Mouse (Mus musculus): Measurements from ENCODE around the gene Shprh. TPM values are rescaled to one million over a fixed set of nuclear protein-coding genes. Genes with fewer than 3 reads are reported as not detected.
"Not testable (repeated sequence)": the region's sequence is repeated elsewhere in the genome, so short reads cannot be mapped to it uniquely, and the experiment has no call there.

The Shprh gene
- total RNA-seq (2021) (10 to 100 TPM; 17.0 to 22.0 TPM), polyA plus RNA-seq (2012; rRNA removed) (0.81 and 0.92 TPM in 2 replicates)
- long read RNA-seq, full-length matches to known transcripts = 1 of 1 reads
- long read RNA-seq, partial matches to known transcripts = 0 of 1 reads
- long read RNA-seq, other reads (novel, unspliced or antisense) = 0 of 1 reads

- DNase-seq = peak; percentile 99
Observed at GRCm38 (mm10) chr10:11148884-11149741, at the start of gene Shprh. Gene Shprh, plus strand, starts transcription at chr10:11149427.

- no peak for DNase-seq
Observed at GRCm38 (mm10) chr10:11121781-11122180, 27.4 kb upstream of the Shprh start.

- DNase-seq = no peak
Observed at GRCm38 (mm10) chr10:11145580-11145979, 3.6 kb upstream of the Shprh start.

DNA sequence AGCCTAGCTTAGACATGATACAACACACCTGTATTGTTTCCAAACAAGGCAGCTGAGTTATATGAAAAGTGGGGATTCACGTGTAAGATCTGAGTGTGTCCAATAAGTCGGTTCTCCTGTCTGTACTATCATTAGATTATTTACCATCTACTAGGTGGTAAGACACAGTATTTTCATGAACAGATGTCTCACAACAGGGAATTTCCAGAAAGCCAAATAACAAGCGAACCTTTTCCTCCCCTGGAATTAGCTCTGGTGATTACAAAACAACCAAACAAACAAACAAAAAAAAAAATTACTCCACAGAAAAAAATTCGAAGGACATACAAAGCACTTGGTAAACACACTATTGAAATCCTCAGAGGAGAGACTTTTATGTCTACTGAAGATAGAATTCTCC, 781 bp upstream of the Shprh start:
- DNase-seq = no peak

GRCm38 (mm10) chr10:11149742-11150125, 507 bp downstream of the Shprh start:
- DNase-seq = no peak

- DNase-seq = no peak
Observed at GRCm38 (mm10) chr10:11151644-11152043, 2.4 kb downstream of the Shprh start.

DNA sequence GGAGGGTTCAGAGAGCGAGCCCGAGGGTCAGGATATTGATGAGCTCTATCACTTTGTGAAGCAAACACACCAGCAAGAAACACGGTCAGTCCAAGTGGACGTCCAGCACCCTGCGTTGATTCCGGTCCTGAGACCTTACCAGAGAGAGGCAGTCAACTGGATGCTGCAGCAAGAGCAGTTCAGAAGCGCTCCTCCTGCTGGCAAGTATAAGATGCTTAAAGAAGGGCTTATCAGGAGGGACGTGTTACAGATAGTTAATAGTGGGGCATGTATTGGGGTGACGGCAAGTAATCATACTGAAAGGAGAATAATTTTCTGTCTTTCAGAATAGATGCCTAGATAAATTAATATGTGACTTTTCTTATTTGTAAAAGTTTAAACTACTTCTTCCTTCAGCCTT, 7.8 kb downstream of the Shprh start:
- no peak for DNase-seq

DNA sequence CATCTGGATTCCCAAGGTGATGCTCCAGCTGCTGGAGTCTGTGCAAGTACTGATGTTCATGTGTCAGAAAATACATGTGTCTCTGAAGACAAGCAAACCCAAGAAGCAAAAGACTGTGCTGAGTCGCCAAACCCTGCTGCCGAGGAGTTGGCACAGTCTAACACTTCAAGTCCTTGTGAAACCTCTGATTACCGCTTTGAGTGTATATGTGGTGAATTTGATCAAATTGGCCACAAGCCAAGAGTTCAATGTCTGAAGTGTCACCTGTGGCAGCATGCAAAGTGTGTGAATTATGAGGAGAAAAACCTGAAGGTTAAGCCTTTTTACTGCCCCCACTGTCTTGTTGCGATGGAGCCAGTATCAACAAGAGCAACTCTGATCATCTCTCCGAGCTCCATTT, 15.3 kb downstream of the Shprh start:
- DNase-seq = no peak

GRCm38 (mm10) chr10:11170252-11170651, 21.0 kb downstream of the Shprh start:
- no peak for DNase-seq

DNA sequence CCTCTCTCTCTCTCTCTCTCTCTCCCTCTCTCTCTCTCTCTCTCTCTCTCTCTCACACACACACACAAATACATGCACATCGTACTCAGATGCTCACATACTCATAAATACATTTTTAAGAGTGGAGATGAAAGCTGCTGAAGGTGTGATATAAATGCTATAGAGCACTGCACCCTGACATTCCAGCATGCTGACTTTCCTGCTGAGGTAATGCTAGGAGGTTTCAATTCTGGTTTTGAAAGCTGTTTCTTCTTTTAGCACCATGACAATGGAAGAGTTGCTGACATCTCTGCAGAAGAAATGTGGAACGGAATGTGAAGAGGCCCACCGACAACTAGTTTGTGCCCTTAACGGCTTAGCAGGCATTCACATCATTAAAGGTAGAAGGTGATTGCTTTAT, 22.4 kb downstream of the Shprh start:
- no peak for DNase-seq

- no peak for DNase-seq
Observed at GRCm38 (mm10) chr10:11172519-11172918, 23.3 kb downstream of the Shprh start.

DNA sequence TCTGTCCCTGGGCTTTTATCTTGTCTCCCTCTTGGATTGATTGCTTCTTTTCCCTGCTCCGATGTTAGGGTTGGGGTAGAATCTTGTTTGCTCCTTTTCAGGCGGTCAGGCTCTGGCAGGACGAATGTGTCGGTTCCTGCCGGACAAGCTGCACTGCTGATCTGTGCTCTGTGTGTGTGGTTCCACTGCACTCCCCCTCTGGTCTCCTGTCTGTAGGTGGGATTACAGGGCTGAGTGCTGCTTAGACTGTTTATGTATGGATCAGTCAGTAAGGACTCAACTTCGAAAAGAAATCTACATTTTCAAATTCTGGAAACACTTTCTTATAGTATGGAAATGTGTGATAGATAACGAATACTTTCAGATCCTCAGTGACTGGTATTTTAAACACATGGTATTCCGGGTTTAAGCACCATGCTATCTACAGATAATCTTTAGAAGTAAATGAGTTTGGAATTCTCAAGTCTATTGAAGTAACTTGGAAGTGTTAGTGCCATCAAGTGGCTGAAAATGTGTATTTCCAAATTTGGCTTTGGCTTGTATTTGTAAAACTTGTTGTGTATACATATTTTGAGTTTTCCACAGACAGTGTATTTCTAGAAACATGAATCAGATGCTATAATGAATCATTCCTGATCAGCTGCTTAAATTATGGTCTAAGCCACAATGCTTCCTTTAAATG, 26.7 kb downstream of the Shprh start:
- DNase-seq = no peak

GRCm38 (mm10) chr10:11180077-11180476, 30.9 kb downstream of the Shprh start:
- DNase-seq = no peak

GRCm38 (mm10) chr10:11197341-11197740, 48.1 kb downstream of the Shprh start:
- peak; percentile 11 for DNase-seq

DNA sequence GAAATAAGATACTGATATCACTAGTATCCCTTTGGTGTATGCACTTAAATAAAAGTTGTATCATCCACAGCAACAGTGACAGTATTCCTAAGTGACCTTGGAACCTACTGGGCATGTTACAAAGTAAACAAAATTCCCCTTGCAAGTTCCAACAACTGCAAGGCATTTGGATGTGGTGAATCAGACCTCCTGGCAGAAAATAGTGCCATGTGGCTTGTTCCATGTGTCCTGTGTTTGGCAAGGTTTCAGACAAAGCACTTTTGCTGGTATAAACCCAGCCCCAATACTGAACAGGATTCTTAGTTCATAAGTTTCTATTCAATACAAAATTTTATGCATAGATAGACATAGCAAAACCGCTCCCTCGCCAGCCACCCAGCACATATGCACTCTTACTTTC, 49.1 kb downstream of the Shprh start:
- DNase-seq = peak; percentile 74

DNA sequence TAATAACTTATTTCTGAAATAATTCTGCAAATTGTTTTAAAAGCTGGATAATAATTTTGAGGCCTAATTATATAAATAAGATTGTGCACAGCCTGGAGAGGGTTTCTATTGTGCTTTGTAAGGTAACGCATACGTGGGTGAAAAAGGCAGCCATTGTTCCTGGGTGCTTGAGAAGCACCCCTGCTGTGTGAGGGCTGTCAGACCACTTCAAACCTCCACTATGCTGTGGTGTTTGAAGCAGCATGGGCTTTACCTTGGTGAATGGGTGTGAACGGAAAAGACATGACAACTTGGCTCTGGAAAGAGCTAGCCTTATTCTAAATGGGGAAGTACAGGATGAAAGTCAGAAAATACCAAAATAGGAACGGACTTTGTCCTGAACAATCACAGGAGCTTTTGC, 50.8 kb downstream of the Shprh start:
- DNase-seq = no peak

DNA sequence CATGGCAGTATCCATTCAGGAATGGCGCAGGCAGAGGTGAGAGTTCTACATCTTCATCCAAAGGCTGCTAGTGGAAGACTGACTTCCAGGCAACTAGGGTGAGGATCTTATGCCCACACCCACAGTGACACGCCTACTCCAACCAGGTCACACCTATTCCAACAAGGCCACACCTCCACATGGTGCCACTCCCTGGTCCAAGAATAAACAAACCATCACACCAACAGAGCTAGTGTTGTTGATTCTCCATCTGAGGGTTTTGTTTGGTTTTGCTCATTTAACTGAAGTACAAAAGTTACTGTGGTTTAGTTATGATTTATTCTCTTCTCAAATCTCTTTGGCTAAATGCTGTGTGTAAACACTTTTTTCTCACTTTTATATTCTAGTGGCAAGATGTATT, 56.7 kb downstream of the Shprh start:
- not testable (repeated sequence) for DNase-seq

DNA sequence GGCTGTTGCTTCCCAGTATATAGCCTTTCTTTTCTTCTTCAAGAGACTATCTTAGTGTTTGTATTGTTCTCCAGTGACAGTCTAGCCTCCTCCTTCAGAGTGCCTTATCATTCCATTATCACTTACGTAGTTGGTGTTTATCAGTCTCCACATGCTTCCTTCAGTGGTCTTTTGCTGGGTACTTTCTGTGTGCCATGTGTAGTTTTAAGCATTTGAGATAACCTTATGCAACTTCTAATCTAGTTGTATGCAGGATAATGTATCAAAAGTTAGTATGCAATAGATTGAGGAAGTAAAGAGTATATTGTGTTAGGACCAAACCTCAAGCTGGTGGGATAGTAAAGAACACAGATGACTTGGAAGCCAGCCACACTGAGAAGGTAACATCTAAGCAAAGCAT, 59.4 kb downstream of the Shprh start:
- DNase-seq = no peak

DNA sequence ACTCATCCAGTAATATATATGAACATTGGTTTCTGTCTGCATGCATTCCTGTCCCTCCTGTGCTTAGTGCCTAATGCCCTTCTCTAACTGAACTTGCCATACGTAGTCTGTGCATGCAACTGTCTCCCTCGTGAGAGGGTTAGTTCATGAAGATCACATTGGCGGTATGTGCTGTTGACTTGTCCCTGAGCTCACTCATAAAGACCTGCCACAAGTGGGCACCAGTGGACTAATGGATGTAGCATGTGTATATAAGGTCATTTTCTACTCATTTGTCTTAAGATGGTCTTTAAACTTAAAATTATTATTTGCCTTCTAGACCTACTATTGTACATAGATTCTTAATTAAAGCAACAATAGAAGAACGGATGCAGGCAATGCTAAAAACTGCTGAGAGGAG, 62.8 kb downstream of the Shprh start:
- DNase-seq = no peak

- no peak for DNase-seq
Observed at GRCm38 (mm10) chr10:11226442-11226841, 77.2 kb downstream of the Shprh start.

DNA sequence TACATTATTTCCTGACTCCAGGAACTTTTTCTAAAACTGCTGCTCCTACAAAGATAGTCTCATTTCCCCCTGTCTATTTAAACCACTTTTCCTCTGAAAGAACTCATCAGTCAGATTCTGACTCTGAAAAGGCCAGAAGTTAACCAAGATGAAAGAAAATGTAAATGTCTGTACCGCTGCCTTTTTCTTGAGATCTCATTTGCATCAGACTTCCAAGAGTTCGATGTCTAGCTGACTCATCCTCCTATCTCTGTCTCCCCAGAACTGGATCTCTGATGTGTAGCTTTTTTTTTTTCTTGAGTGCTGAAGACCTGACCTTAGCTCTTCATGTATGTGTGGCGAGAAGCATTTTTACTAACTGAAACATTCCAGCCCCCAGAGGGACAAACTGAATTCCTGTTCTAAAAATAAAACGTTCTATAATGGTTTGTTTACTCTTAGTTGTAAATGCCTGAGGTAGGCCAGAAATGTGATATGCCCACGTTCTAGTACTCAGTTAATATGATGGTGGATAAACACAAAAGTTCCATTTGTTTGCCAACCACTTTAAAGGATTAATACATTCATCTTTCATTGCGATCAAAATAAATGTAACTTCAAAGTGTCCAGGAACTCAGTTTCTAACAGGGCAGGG, 80.4 kb downstream of the Shprh start:
- no peak for DNase-seq

DNA sequence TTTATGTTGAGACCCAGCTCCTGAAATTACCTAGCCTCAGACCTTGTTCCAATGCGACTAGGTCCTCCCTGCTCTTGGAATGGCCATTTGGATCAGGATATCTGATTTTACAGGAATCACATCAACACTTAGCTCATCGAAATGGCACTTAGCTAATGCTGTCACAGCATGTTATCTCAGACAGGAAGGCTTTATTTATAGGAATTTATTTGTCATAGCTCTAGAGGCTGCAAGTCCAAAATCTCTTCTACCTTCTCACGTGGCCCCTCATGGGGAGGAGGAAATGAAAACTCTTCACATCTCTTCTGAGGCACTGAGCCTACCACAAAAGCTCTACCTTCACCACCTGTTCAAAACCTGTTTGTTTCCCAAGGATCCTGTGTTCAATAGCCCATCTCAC, 84.0 kb downstream of the Shprh start:
- DNase-seq = no peak

- DNase-seq = peak; percentile 4
Observed at GRCm38 (mm10) chr10:11242988-11243387, 93.8 kb downstream of the Shprh start.

Data from adrenal gland, adult 2 months (tissue).